Mouse (Mus musculus) G1E (cell line): Measurements from ENCODE around the gene Exd2.

Source experiments
- CTCF ChIP-seq: IDR thresholded peaks from 2 replicates; pipeline ENCODE4 v1.5.1; 2012; ENCODE audit warnings: low read depth, low read length, inconsistent platforms, mixed read lengths
- GATA1 ChIP-seq: IDR thresholded peaks from 2 replicates; pipeline ENCODE4 v1.6.1; 2012; ENCODE audit warnings: borderline replicate concordance, low read length, inconsistent platforms, mixed read lengths
- POLR2AphosphoS5 ChIP-seq: IDR thresholded peaks from 2 replicates; pipeline ENCODE4 v1.6.1; 2012; ENCODE audit warnings: low read depth, low read length, inconsistent platforms; ENCODE audit not compliant: insufficient replicate concordance
- TAL1 ChIP-seq: conservative IDR thresholded peaks from 2 replicates; pipeline ENCODE4 v1.6.1; 2012; ENCODE audit warnings: low read depth, low read length, inconsistent platforms, mixed read lengths

GRCm38 (mm10) chr12:80519621-80520332 is 56.9 kb downstream of the Exd2 start:
- TF ChIP-seq CTCF, result no peak
- no peak for TF ChIP-seq TAL1
- TF ChIP-seq GATA1, result no peak
- TF ChIP-seq POLR2AphosphoS5, result no peak
